Mouse (Mus musculus) fat pad, adult 2 months (tissue): ENCODE data around the gene Smc3.

Experiments
- DNase-seq: peaks from one replicate; pipeline ENCODE4 v3.0.0-alpha.2; 2011; ENCODE audit warnings: low read depth, low spot score; ENCODE audit errors: extremely low read depth

Smc3 gene

GRCm38 (mm10) chr19:53690816-53691215, 90.6 kb downstream of the Smc3 start:
- no peak for DNase-seq

- no peak for DNase-seq
These were observed 93.8 kb downstream of the Smc3 start for GRCm38 (mm10) chr19:53694020-53694419.
